Mouse (Mus musculus): ENCODE measurements around the gene Plekhb1. TPM values are rescaled to one million over a fixed set of nuclear protein-coding genes. Genes with fewer than 3 reads are reported as not detected.

Gene Plekhb1
- polyA plus RNA-seq, 1 experiment from 2014 or later = 17.4 TPM

DNA sequence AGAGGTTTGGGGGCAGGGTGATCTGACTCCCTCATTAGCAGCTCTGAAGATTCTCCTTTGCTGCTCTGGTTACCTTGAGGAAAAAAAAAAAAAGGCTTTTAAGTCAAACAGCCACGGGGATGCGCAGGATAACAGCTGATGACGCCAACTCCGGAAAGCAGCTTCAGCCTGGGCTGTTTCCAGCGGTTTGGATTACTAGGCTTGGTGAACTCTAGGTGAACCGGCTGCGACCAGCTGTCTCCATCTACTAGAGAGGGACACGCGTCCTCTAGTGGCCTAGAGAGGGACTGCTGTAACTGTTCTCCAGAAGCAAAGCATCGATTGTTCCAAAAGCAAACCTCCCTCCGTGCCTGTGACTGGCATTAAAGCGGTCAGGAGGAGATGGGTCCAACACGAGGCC is 976 bp upstream of the Plekhb1 start:
- 1% methylated on average over 13 of the region's 13 CpGs for WGBS
- Histone ChIP-seq H3K4me2 (ENCODE audit: low read length) (peak overlapping the region; percentile 37), H3K4me3 (ENCODE audit: low read depth, low read length) (no peak overlapping the region)

DNA sequence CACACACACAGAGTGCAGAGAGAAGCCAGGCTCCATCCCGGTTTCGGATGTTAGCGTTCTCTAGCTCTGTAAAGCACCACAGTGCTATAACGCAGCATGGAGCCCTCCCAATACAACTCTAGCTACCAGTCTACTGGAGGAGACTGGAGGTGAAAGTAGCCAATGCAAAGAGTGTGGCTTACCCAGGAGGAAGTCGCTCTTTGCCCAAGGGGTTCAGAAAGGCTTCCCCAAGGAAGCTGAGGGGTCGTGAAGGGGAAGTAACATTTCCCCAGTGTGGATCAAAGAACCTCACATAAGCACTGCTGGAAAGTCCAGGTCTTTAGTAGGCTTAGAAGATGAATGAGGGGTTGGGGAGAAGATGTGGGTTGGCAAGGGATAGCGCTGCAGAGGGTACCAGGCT is 950 bp downstream of the Plekhb1 start:
- H3K4me3 ChIP-seq (ENCODE audit: low read depth, low read length) = no peak overlapping the region
- WGBS = 94% methylated on average over 7 of the region's 7 CpGs
- H3K27ac ChIP-seq (ENCODE audit: low read length) = no peak overlapping the region
- H3K27me3 ChIP-seq (ENCODE audit: control insufficient read depth, insufficient read depth, low read depth, low read length) = no peaks in the 10 kb centered on the region
- H3K9me3 ChIP-seq (replicated peaks; ENCODE audit: control insufficient read depth, low read length, poor library complexity, severe bottlenecking) = no peaks in the 10 kb centered on the region
- H3K4me2 ChIP-seq (ENCODE audit: low read length) = no peak overlapping the region
- ATAC-seq = no peak
- peaks cover 8% of the 10 kb centered on the region for H3K4me1 ChIP-seq (ENCODE audit: control insufficient read depth, insufficient read depth, low read length)
- H3K9ac ChIP-seq (ENCODE audit: low read depth, low read length) = no peak overlapping the region
- H3K36me3 ChIP-seq (ENCODE audit: control insufficient read depth, insufficient read depth, low read length) = no peaks in the 10 kb centered on the region

More for the DNA sequence above, 976 bp upstream of the Plekhb1 start:
- Histone ChIP-seq H3K27ac (ENCODE audit: low read length) (no peak overlapping the region), H3K9me3 (replicated peaks; ENCODE audit: control insufficient read depth, low read length, poor library complexity, severe bottlenecking) (no peaks in the 10 kb centered on the region), H3K27me3 (ENCODE audit: control insufficient read depth, insufficient read depth, low read depth, low read length) (no peaks in the 10 kb centered on the region), H3K36me3 (ENCODE audit: control insufficient read depth, insufficient read depth, low read length) (no peaks in the 10 kb centered on the region), H3K9ac (ENCODE audit: low read depth, low read length) (peak overlapping the region; percentile 28; the same call in 1 of the 2 replicates), H3K4me1 (ENCODE audit: control insufficient read depth, insufficient read depth, low read length) (peaks cover 8% of the 10 kb centered on the region)
- peak; percentile 88 for ATAC-seq

DNA sequence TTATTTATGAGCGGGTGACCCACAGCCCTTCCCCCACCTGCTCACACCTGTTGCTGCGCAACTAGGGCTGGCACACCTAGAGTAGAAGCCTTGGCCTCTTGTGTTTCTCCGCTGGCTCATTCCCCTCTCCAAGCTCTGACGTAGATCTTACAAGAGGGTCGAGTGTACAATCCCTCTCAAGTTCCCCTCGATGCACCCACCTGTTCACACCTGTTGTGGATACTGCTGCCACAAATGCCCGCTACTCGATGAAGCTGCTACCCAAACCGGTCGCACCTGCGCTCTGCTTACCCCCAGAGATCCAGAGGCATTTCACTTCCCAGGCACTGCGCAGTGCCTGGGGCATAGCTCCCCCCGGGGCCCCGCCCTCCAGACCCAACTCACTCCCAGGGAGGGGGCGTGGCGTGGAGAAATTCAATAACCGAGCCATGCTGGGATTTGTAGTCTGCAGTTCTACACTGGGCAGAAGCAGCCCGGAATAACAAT is 4.1 kb downstream of the Plekhb1 start:
- ATAC-seq = no peak
- Histone ChIP-seq H3K4me3 (ENCODE audit: low read depth, low read length) (0 out of 2 replicates have a peak overlapping the region, but pooled peaks have one; percentile 14), H3K27ac (ENCODE audit: low read length) (no peak overlapping the region), H3K9me3 (replicated peaks; ENCODE audit: control insufficient read depth, low read length, poor library complexity, severe bottlenecking) (no peaks in the 10 kb centered on the region), H3K4me2 (ENCODE audit: low read length) (peak overlapping the region; percentile 36), H3K4me1 (ENCODE audit: control insufficient read depth, insufficient read depth, low read length) (peaks cover 3% of the 10 kb centered on the region), H3K9ac (ENCODE audit: low read depth, low read length) (0 out of 2 replicates have a peak overlapping the region, but pooled peaks have one; percentile 10), H3K27me3 (ENCODE audit: control insufficient read depth, insufficient read depth, low read depth, low read length) (no peaks in the 10 kb centered on the region), H3K36me3 (ENCODE audit: control insufficient read depth, insufficient read depth, low read length) (no peaks in the 10 kb centered on the region)
- 34% methylated on average over 18 of the region's 18 CpGs for WGBS

DNA sequence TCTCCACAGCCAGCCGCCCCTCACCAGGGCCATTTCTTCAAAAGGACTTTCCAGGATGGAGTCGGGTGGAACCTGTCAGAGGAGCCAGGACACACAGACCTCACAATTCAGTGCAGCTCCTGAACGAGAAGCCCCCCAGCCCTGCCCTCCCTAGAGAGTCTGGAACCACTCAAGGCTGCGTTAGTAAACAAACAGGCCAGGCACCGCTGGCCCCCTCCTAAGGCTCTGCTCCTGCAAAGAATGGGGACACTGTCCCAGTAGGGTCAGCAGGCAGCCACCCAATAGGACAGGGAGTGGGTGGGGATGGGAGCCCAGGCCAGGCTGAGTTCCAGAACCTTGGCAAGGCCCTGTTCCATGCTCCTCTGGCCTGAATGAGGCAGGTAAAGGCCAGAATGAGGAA is 5.5 kb downstream of the Plekhb1 start:
- no peak overlapping the region for H3K4me2 ChIP-seq (ENCODE audit: low read length)
- no peaks in the 10 kb centered on the region for H3K9me3 ChIP-seq (replicated peaks; ENCODE audit: control insufficient read depth, low read length, poor library complexity, severe bottlenecking)
- no peak overlapping the region for H3K4me3 ChIP-seq (ENCODE audit: low read depth, low read length)
- no peak for ATAC-seq
- H3K4me1 ChIP-seq (ENCODE audit: control insufficient read depth, insufficient read depth, low read length) = no peaks in the 10 kb centered on the region; the same call in 1 of the 2 replicates
- H3K27ac ChIP-seq (ENCODE audit: low read length) = no peak overlapping the region
- no peaks in the 10 kb centered on the region for H3K36me3 ChIP-seq (ENCODE audit: control insufficient read depth, insufficient read depth, low read length)
- WGBS = 53% methylated on average over 5 of the region's 5 CpGs
- no peaks in the 10 kb centered on the region for H3K27me3 ChIP-seq (ENCODE audit: control insufficient read depth, insufficient read depth, low read depth, low read length)
- no peak overlapping the region for H3K9ac ChIP-seq (ENCODE audit: low read depth, low read length)

DNA sequence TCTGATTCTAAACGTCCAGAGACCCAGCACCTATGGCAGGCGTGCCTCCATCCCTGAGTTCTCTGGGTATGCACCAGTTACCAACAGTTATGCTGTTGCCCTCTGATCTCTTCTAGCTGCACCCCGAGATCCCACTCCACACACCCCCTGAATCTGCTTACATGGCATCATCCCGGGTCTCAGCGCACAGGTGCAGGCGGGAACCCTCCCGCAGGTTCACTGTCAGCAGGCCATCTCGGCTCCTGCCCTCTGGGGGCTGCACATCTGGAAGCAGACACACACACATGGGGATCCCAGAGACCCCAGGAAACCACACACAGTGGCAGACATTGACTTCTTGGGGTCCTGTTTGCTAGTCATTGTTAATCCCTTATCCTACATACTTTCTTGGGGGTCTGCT is 7.8 kb downstream of the Plekhb1 start:
- Histone ChIP-seq H3K27me3 (ENCODE audit: control insufficient read depth, insufficient read depth, low read depth, low read length) (no peaks in the 10 kb centered on the region), H3K4me1 (ENCODE audit: control insufficient read depth, insufficient read depth, low read length) (no peaks in the 10 kb centered on the region; the same call in 1 of the 2 replicates), H3K36me3 (ENCODE audit: control insufficient read depth, insufficient read depth, low read length) (0 out of 2 replicates have a peak, but pooled peaks cover 3% of the 10 kb centered on the region), H3K9me3 (replicated peaks; ENCODE audit: control insufficient read depth, low read length, poor library complexity, severe bottlenecking) (no peaks in the 10 kb centered on the region), H3K4me3 (ENCODE audit: low read depth, low read length) (no peak overlapping the region), H3K27ac (ENCODE audit: low read length) (peak overlapping the region; percentile 30; the same call in 1 of the 2 replicates), H3K4me2 (ENCODE audit: low read length) (no peak overlapping the region), H3K9ac (ENCODE audit: low read depth, low read length) (no peak overlapping the region)
- no peak for ATAC-seq
- WGBS = 87% methylated on average over 8 of the region's 8 CpGs

DNA sequence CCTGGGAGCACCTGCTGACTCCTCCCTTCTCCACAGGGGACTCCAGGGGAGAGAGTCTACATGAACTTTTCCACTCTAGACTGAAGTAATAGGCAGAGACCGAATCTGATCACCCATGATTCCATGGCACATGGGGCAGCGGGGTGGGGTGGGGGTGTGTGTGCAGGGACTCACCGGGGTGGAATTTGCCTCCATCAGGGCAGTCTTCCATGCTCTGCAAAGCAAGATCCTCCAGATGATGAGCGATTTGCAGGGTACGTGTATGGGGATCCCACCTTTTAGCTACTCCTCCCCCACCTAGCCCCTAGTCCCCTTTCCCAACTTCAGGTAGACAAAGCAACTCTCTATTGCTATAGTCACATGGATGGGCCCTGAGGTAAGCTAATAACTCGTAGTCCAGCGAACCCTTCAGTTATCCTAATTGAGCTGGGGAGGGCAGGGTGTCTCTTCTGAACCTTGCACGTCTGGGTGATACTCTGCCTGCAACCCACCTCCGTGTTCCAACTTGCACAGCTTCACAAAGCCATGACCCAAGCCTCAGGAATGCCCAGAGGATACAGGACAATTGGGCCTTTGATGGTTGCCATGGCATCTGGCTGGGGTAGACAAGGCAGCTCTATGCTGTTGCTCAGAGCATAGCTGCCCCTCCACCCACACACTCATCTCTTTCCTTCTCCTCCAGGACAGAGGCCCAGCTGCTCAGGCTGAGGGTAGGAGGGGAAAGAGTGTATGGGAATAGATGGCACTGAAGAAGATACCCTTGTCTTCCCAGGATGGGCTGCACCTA is 8.5 kb downstream of the Plekhb1 start:
- Histone ChIP-seq H3K27me3 (ENCODE audit: control insufficient read depth, insufficient read depth, low read depth, low read length) (no peaks in the 10 kb centered on the region), H3K27ac (ENCODE audit: low read length) (peak overlapping the region; percentile 30; the same call in 1 of the 2 replicates), H3K36me3 (ENCODE audit: control insufficient read depth, insufficient read depth, low read length) (0 out of 2 replicates have a peak, but pooled peaks cover 5% of the 10 kb centered on the region), H3K9ac (ENCODE audit: low read depth, low read length) (no peak overlapping the region), H3K4me2 (ENCODE audit: low read length) (no peak overlapping the region), H3K9me3 (replicated peaks; ENCODE audit: control insufficient read depth, low read length, poor library complexity, severe bottlenecking) (no peaks in the 10 kb centered on the region), H3K4me1 (ENCODE audit: control insufficient read depth, insufficient read depth, low read length) (no peaks in the 10 kb centered on the region; the same call in 1 of the 2 replicates), H3K4me3 (ENCODE audit: low read depth, low read length) (no peak overlapping the region)
- WGBS = 53% methylated on average over 9 of the region's 9 CpGs
- peak; percentile 79 for ATAC-seq

DNA sequence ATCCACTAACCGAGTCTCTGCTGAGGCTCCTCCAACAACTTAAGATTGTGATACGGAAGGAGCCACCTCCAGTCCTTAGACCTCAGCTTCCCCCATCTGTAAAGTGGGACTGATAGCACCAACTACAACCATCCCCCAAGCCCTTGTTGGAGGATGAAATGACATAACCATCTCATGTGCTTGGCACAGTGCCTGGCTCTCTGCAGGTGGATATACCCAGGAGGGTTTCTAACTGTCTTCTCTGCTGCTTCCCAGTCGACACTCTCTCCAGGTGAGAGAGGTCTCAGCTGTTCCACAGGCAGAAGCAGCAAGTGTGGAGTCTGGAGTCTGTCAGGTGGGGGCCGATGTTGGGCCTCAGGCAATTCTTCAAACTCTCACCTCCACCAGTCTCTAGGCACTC is 11.2 kb downstream of the Plekhb1 start:
- Histone ChIP-seq H3K27ac (ENCODE audit: low read length) (no peak overlapping the region), H3K4me1 (ENCODE audit: control insufficient read depth, insufficient read depth, low read length) (no peaks in the 10 kb centered on the region; the same call in 1 of the 2 replicates), H3K9me3 (replicated peaks; ENCODE audit: control insufficient read depth, low read length, poor library complexity, severe bottlenecking) (no peaks in the 10 kb centered on the region), H3K27me3 (ENCODE audit: control insufficient read depth, insufficient read depth, low read depth, low read length) (no peaks in the 10 kb centered on the region), H3K9ac (ENCODE audit: low read depth, low read length) (no peak overlapping the region), H3K4me3 (ENCODE audit: low read depth, low read length) (no peak overlapping the region), H3K4me2 (ENCODE audit: low read length) (no peak overlapping the region), H3K36me3 (ENCODE audit: control insufficient read depth, insufficient read depth, low read length) (0 out of 2 replicates have a peak, but pooled peaks cover 5% of the 10 kb centered on the region)
- WGBS = 74% methylated on average over 4 of the region's 4 CpGs
- ATAC-seq = no peak

DNA sequence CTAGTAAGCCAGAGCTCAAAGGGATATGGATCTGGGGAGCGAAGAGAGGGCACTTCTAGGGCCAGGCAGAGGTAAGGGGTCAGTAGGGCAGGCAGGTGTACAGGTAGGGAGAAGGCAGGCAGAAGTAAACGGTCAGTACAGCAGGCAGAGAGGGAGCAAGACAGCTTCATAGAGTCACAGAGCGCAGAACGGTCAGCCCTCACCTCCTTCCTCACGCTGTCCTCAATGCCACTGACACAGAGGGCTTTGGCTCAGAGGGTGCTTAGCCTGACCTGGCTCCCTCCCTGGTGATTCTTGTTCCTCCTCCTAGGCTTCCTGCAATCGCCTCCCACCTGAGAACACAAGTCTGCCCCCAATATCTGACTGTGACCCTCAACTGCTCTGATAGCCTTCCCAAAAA is 11.8 kb downstream of the Plekhb1 start:
- no peak overlapping the region for H3K4me2 ChIP-seq (ENCODE audit: low read length)
- ATAC-seq = no peak
- 84% methylated on average over 6 of the region's 6 CpGs for WGBS

DNA sequence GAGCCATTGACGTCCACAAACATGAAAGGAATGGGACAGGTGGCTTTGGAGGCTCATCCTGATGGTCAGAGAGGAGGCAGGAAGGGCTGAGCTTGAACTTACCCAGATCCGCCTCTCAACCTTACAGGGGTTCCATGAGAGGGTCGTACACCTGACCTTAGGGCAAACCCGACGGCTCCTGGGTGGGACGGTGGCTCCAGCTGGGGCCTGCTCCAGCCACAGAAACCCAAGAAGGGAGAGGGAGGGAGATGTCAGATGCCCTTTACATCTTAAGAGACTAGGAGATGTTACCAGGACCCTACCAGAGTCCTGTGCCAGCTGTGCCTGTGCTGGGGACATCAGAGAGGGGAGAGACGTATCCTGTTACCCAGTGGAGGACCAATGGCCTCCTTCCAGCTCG is 12.4 kb downstream of the Plekhb1 start:
- WGBS = 77% methylated on average over 8 of the region's 8 CpGs
- no peak overlapping the region for H3K27ac ChIP-seq (ENCODE audit: low read length)

More for the DNA sequence above, 11.8 kb downstream of the Plekhb1 start:
- Histone ChIP-seq H3K27me3 (ENCODE audit: control insufficient read depth, insufficient read depth, low read depth, low read length) (no peaks in the 10 kb centered on the region), H3K9ac (ENCODE audit: low read depth, low read length) (no peak overlapping the region), H3K9me3 (replicated peaks; ENCODE audit: control insufficient read depth, low read length, poor library complexity, severe bottlenecking) (no peaks in the 10 kb centered on the region), H3K4me3 (ENCODE audit: low read depth, low read length) (no peak overlapping the region), H3K27ac (ENCODE audit: low read length) (no peak overlapping the region), H3K4me1 (ENCODE audit: control insufficient read depth, insufficient read depth, low read length) (no peaks in the 10 kb centered on the region; the same call in 1 of the 2 replicates), H3K36me3 (ENCODE audit: control insufficient read depth, insufficient read depth, low read length) (0 out of 2 replicates have a peak, but pooled peaks cover 5% of the 10 kb centered on the region)

More for the DNA sequence above, 12.4 kb downstream of the Plekhb1 start:
- no peaks in the 10 kb centered on the region for H3K27me3 ChIP-seq (ENCODE audit: control insufficient read depth, insufficient read depth, low read depth, low read length)
- H3K9ac ChIP-seq (ENCODE audit: low read depth, low read length) = no peak overlapping the region
- H3K4me2 ChIP-seq (ENCODE audit: low read length) = no peak overlapping the region
- H3K36me3 ChIP-seq (ENCODE audit: control insufficient read depth, insufficient read depth, low read length) = 0 out of 2 replicates have a peak, but pooled peaks cover 5% of the 10 kb centered on the region
- no peak overlapping the region for H3K4me3 ChIP-seq (ENCODE audit: low read depth, low read length)
- H3K4me1 ChIP-seq (ENCODE audit: control insufficient read depth, insufficient read depth, low read length) = no peaks in the 10 kb centered on the region; the same call in 1 of the 2 replicates
- no peaks in the 10 kb centered on the region for H3K9me3 ChIP-seq (replicated peaks; ENCODE audit: control insufficient read depth, low read length, poor library complexity, severe bottlenecking)
- no peak for ATAC-seq

Data from midbrain, embryonic 16.5 days (tissue).